Mouse (Mus musculus) left cerebral cortex, adult 6 months (tissue): ENCODE data around the gene Olfr1252. TPM values are rescaled to one million over a fixed set of nuclear protein-coding genes. Genes with fewer than 3 reads are reported as not detected.

Source experiments
- long read RNA-seq, 2 experiments: library from polyadenylated mRNA; unstranded; transcript quantifications; one replicate each; pipeline ENCODE4 v2.0.0; 2019 to 2020
- polyA plus RNA-seq: library from polyadenylated mRNA; unstranded; fragments of <200 nt; fragmentation: Nextera tagmentation; gene quantifications from 2 replicates; pipeline ENCODE4 v1.2.3, GENCODE M21; 2021

The Olfr1252 gene
- polyA plus RNA-seq, result not detected in 2 replicates
- long read RNA-seq, experiment 1, result 0 reads
- long read RNA-seq, experiment 2, result 0 reads

DNA sequence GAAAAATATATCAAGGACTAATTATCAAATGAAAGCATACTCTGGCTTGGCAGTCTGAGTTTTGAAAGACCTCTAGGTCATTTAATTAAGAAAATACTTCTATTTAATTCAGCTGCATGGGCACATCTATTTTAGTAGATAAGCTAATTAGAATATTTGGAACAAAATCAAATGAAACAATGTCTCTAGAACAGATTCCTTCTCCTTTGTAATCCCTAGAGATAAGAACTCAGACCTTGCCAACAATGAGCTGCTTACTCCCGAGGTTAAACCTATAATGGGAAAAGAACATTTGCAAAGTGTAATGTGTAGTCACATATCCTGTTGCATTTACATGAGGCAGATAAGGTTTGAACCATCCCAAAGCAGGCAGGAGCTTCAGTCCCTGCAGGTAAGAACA lies at the start of gene Olfr1252:
Gene Olfr1252 (minus strand): TSS at position 101 of the 400 bp plus-strand sequence.

DNA sequence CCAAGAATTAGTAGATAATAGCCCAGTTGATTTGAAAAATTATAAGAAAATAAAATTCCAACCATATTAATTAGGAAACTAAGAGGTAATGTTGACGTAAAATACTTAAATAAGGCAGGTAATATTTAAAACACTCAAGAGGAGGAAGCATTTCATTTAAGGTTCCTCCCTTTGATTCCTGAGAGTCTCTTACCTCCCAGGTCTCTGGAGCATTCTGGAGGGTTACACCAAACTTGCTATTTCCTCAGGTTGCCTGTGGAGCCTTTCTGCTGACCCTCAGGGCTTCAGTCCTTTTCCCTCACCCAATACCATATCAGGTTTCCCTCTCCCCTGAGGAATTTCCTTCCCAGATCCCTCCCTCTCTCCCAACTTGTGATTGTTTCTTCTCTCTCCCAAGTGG lies 32.2 kb upstream of the Olfr1252 start, which contains the start of gene Olfr1253:
Gene Olfr1253 (minus strand): TSS at position 101 of the 400 bp plus-strand sequence.

DNA sequence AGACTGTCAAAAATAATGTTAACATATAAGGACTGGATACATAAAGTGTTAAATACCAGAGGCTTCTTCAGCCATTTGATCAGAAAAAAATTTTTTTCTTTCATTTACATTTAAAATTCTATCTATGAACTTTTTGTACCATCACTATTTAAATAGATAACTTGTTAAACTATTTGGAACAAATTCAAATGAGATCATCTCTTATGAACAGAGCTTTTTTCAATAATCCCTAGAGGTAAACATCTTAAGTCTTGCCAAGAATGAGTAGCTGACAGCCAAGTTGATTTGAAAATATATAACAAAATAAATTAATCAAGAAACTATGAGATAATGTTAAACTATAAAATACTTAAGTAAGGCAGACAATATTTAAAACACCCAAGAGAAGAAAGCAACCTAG lies 53.0 kb downstream of the Olfr1252 start, which contains the start of gene Olfr1251:
Gene Olfr1251 (minus strand): TSS at position 101 of the 400 bp plus-strand sequence.

Other genes with a start within 250 kb of the Olfr1252 start
- gene Olfr1241, start 237.9 kb downstream of the Olfr1252 start, polyA plus RNA-seq, result not detected in 2 replicates
- not detected in 2 replicates for gene Olfr1242, start 226.7 kb downstream of the Olfr1252 start, polyA plus RNA-seq
- gene Olfr1243, start 193.5 kb downstream of the Olfr1252 start, polyA plus RNA-seq, result not detected in 2 replicates
- gene Olfr1245, start 146.6 kb downstream of the Olfr1252 start, polyA plus RNA-seq, result not detected in 2 replicates
- not detected in 2 replicates for gene Olfr1246, start 131.9 kb downstream of the Olfr1252 start, polyA plus RNA-seq
- not detected in 2 replicates for gene Olfr1247, start 110.9 kb downstream of the Olfr1252 start, polyA plus RNA-seq
- not detected in 2 replicates for gene Olfr1248, start 106.8 kb downstream of the Olfr1252 start, polyA plus RNA-seq
- not detected in 2 replicates for gene Olfr1249, start 90.0 kb downstream of the Olfr1252 start, polyA plus RNA-seq
- not detected in 2 replicates for gene Olfr1250, start 63.5 kb downstream of the Olfr1252 start, polyA plus RNA-seq
- not detected in 2 replicates for gene Olfr1251, start 53.1 kb downstream of the Olfr1252 start, polyA plus RNA-seq
- not detected in 2 replicates for gene Olfr1253, start 32.1 kb upstream of the Olfr1252 start, polyA plus RNA-seq
- gene Olfr1254, start 68.6 kb upstream of the Olfr1252 start, polyA plus RNA-seq, result not detected in 2 replicates
- gene Olfr1255, start 87.0 kb upstream of the Olfr1252 start, polyA plus RNA-seq, result not detected in 2 replicates
- not detected in 2 replicates for gene Olfr1256, start 116.5 kb upstream of the Olfr1252 start, polyA plus RNA-seq
- gene Olfr48, start 123.2 kb upstream of the Olfr1252 start, polyA plus RNA-seq, result not detected in 2 replicates
- not detected in 2 replicates for gene Olfr1257, start 153.4 kb upstream of the Olfr1252 start, polyA plus RNA-seq
- gene Olfr1258, start 202.3 kb upstream of the Olfr1252 start, polyA plus RNA-seq, result 0.01 TPM in 1 of 2 replicates, not detected in the other
- not detected in 2 replicates for gene Olfr1259, start 223.7 kb upstream of the Olfr1252 start, polyA plus RNA-seq
- gene Olfr1260, start 249.3 kb upstream of the Olfr1252 start, polyA plus RNA-seq, result not detected in 2 replicates